Mouse (Mus musculus) kidney, postnatal 0 days (tissue): ENCODE data around the gene Cct8. TPM values are rescaled to one million over a fixed set of nuclear protein-coding genes. Genes with fewer than 3 reads are reported as not detected.

ENCODE experiments used
- ATAC-seq: fragments of 200-750 bp; cut with Nextera tagmentation; replicated peaks from 2 replicates; pipeline ENCODE4 v1.8.0; 2017; ENCODE audit warnings: low read depth, moderate number of reproducible peaks, moderate TSS enrichment, moderate library complexity; ENCODE audit not compliant: low FRiP score
- DNase-seq: peaks from one replicate; pipeline ENCODE4 v3.0.0-alpha.2; 2016; ENCODE audit warnings: low spot score
- H3K27ac ChIP-seq: fragments of 300-500 bp; sonication (generic); 2 replicates; pipeline ENCODE4 v1.5.1; 2014; ENCODE audit warnings: mild to moderate bottlenecking
- H3K27me3 ChIP-seq: fragments of 300-500 bp; sonication (generic); 2 replicates; pipeline ENCODE4 v1.6.1; 2014; ENCODE audit warnings: low read length, mixed read lengths; ENCODE audit not compliant: insufficient read depth
- H3K36me3 ChIP-seq: fragments of 300-500 bp; sonication (generic); 2 replicates; pipeline ENCODE4 v1.6.1; 2014; ENCODE audit warnings: low read length, mixed read lengths; ENCODE audit not compliant: insufficient read depth
- H3K4me1 ChIP-seq: fragments of 300-500 bp; sonication (generic); replicated peaks from 2 replicates; pipeline ENCODE4 v1.6.1; 2014; ENCODE audit warnings: antibody characterized with exemption, low read length, mixed read lengths; ENCODE audit not compliant: insufficient read depth
- H3K4me2 ChIP-seq: fragments of 300-500 bp; sonication (generic); 2 replicates; pipeline ENCODE4 v1.6.1; 2014; ENCODE audit warnings: mild to moderate bottlenecking, low read length, moderate library complexity, mixed read lengths
- H3K4me3 ChIP-seq: fragments of 300-500 bp; sonication (generic); replicated peaks from 2 replicates; pipeline ENCODE4 v1.5.1; 2014; ENCODE audit warnings: low read depth, low read length
- H3K9ac ChIP-seq: fragments of 300-500 bp; sonication (generic); 2 replicates; pipeline ENCODE4 v1.6.1; 2014; ENCODE audit warnings: low read depth, low read length
- H3K9me3 ChIP-seq: fragments of 300-500 bp; sonication (generic); replicated peaks from 2 replicates; pipeline ENCODE4 v1.6.1; 2016; ENCODE audit warnings: low read length, inconsistent platforms, mixed read lengths
- CTCF ChIP-seq: IDR thresholded peaks from 2 replicates; pipeline ENCODE4 v1.5.1; 2016; ENCODE audit warnings: antibody characterized with exemption, low read depth, mild to moderate bottlenecking, moderate library complexity
- WGBS: fragments of 180-500 bp; shearing (Covaris S2); extraction: QIAGEN DNeasy Blood & Tissue Kit; methylation state at CpG from one replicate; pipeline ENCODE4 v1.1.7; 2014; 5-methylcytosine and 5-hydroxymethylcytosine counted together
- polyA plus RNA-seq: library from polyadenylated mRNA; unstranded; fragments of >200 nt; fragmentation: Nextera tagmentation; extraction: Ambion mirVana; gene quantifications from 2 replicates; pipeline ENCODE4 v1.2.1, GENCODE M21; 2015

The Cct8 gene
- polyA plus RNA-seq, 1 experiment from 2014 or later, result 315 TPM

GRCm38 (mm10) chr16:87453226-87453625 lies 42.4 kb downstream of the Cct8 start:
- Histone ChIP-seq H3K4me2 (no peak overlapping the region), H3K27ac (no peak overlapping the region), H3K36me3 (no peaks in the 10 kb centered on the region), H3K27me3 (no peaks in the 10 kb centered on the region), H3K4me1 (peaks cover 8% of the 10 kb centered on the region; the same call in 1 of the 2 replicates), H3K4me3 (no peak overlapping the region), H3K9ac (no peak overlapping the region), H3K9me3 (no peaks in the 10 kb centered on the region)
- ATAC-seq (no peak), DNase-seq (no peak)
- WGBS, result 88% methylated on average over 2 of the region's 2 CpGs
- TF ChIP-seq CTCF, result no peak

- WGBS, result 89% methylated on average over 3 of the region's 3 CpGs
- Histone ChIP-seq H3K4me2 (no peak overlapping the region), H3K9me3 (no peaks in the 10 kb centered on the region), H3K36me3 (no peaks in the 10 kb centered on the region), H3K27me3 (no peaks in the 10 kb centered on the region), H3K4me1 (peaks cover 8% of the 10 kb centered on the region), H3K4me3 (no peak overlapping the region), H3K27ac (no peak overlapping the region), H3K9ac (no peak overlapping the region)
- DNase-seq, result no peak
- TF ChIP-seq CTCF, result no peak
- ATAC-seq, result no peak
Observed at GRCm38 (mm10) chr16:87445528-87445927, 50.1 kb downstream of the Cct8 start.

GRCm38 (mm10) chr16:87445110-87445509 lies 50.6 kb downstream of the Cct8 start:
- Histone ChIP-seq H3K4me2 (no peak overlapping the region), H3K27ac (no peak overlapping the region), H3K4me1 (peaks cover 8% of the 10 kb centered on the region), H3K9ac (no peak overlapping the region), H3K9me3 (no peaks in the 10 kb centered on the region), H3K4me3 (no peak overlapping the region), H3K36me3 (no peaks in the 10 kb centered on the region), H3K27me3 (no peaks in the 10 kb centered on the region)
- no peak for TF ChIP-seq CTCF
- no peak for DNase-seq
- ATAC-seq, result no peak

GRCm38 (mm10) chr16:87444071-87444470 lies 51.6 kb downstream of the Cct8 start:
- Histone ChIP-seq H3K9ac (no peak overlapping the region), H3K4me2 (no peak overlapping the region), H3K4me1 (peaks cover 8% of the 10 kb centered on the region), H3K27me3 (no peaks in the 10 kb centered on the region), H3K9me3 (no peaks in the 10 kb centered on the region), H3K27ac (no peak overlapping the region), H3K4me3 (no peak overlapping the region), H3K36me3 (no peaks in the 10 kb centered on the region)
- DNase-seq (no peak), ATAC-seq (no peak)
- WGBS, result 55% methylated on average over 1 of the region's 1 CpGs
- no peak for TF ChIP-seq CTCF

DNA sequence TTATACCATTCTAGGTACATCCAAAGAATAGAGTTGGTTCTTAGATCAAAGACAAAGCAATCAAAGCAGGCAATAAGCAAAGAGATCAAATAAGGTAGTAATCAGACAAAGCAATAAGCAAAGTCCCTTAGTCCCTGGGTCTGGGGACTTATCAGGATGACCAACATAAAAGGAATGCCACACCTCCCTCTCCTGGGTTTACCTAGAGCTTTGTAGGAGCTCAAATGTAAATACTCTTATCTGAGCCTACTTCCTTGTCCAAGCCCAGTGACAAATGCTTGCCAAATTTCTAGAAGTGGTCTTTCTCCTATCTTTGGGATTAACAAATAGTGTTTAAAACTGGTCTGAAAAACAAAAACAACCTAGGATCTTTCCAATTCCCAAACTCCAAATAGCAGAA lies 52.4 kb downstream of the Cct8 start:
- DNase-seq, result no peak
- Histone ChIP-seq H3K27ac (no peak overlapping the region), H3K4me1 (peaks cover 8% of the 10 kb centered on the region), H3K36me3 (no peaks in the 10 kb centered on the region), H3K4me3 (no peak overlapping the region), H3K27me3 (no peaks in the 10 kb centered on the region), H3K4me2 (no peak overlapping the region), H3K9ac (no peak overlapping the region), H3K9me3 (no peaks in the 10 kb centered on the region)
- TF ChIP-seq CTCF, result no peak
- no peak for ATAC-seq

GRCm38 (mm10) chr16:87442291-87442690 lies 53.4 kb downstream of the Cct8 start:
- peaks cover 8% of the 10 kb centered on the region for H3K4me1 ChIP-seq
- WGBS, result 38% methylated on average over 5 of the region's 5 CpGs
- H3K36me3 ChIP-seq, result no peaks in the 10 kb centered on the region
- H3K27ac ChIP-seq, result no peak overlapping the region
- ATAC-seq (no peak), DNase-seq (peak; percentile 29)
- no peak for TF ChIP-seq CTCF
- no peak overlapping the region for H3K4me2 ChIP-seq
- H3K27me3 ChIP-seq, result no peaks in the 10 kb centered on the region
- no peaks in the 10 kb centered on the region for H3K9me3 ChIP-seq
- no peak overlapping the region for H3K9ac ChIP-seq
- H3K4me3 ChIP-seq, result no peak overlapping the region

DNA sequence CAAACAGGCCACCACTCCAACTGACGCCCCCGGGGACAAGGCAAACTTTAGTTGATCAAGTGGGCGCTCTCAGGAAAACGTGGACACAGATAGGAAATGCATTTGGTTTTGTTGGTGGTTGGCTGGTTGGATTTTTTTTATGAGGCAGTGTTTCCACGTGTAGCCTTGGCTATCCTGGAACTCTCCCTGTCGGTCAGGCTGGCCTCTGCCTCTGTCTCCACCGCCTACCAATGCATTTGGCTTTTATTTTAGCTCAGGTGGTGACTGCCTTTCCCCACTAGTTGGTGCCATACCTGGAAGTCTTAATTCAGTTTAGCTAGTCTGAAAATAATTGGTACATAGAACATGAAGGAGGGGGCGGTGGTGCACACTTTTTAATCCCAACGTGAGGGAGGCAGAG lies 54.6 kb downstream of the Cct8 start:
- no peaks in the 10 kb centered on the region for H3K9me3 ChIP-seq
- peak; percentile 70 for TF ChIP-seq CTCF
- peaks cover 8% of the 10 kb centered on the region for H3K4me1 ChIP-seq
- H3K27ac ChIP-seq, result peak overlapping the region; percentile 95
- peak overlapping the region; percentile 90 for H3K4me3 ChIP-seq
- H3K36me3 ChIP-seq, result no peaks in the 10 kb centered on the region
- no peaks in the 10 kb centered on the region for H3K27me3 ChIP-seq
- ATAC-seq (peak; percentile 50; the same call in 1 of the 2 replicates), DNase-seq (peak; percentile 71)
- 21% methylated on average over 9 of the region's 9 CpGs for whole genome bisulfite sequencing
- H3K9ac ChIP-seq, result peak overlapping the region; percentile 88
- H3K4me2 ChIP-seq, result peak overlapping the region; percentile 90
